Mouse (Mus musculus) spleen, postnatal 0 days (tissue): ENCODE data around the gene Fam161b. TPM values are rescaled to one million over a fixed set of nuclear protein-coding genes. Genes with fewer than 3 reads are reported as not detected.

ENCODE experiments used
- polyA plus RNA-seq: library from polyadenylated mRNA; unstranded; fragments of >200 nt; fragmentation: Nextera tagmentation; extraction: Ambion mirVana; gene quantifications from 2 replicates; pipeline ENCODE4 v1.2.1, GENCODE M21; 2015

Fam161b gene
- polyA plus RNA-seq = 0.97 and 1.4 TPM in 2 replicates

GRCm38 (mm10) chr12:84361555-84362489 is at the start of gene Fam161b, which contains the start of gene Coq6:
Gene Fam161b (minus strand): TSS chr12:84361833.
Gene Coq6 (plus strand): TSS chr12:84361657.

DNA sequence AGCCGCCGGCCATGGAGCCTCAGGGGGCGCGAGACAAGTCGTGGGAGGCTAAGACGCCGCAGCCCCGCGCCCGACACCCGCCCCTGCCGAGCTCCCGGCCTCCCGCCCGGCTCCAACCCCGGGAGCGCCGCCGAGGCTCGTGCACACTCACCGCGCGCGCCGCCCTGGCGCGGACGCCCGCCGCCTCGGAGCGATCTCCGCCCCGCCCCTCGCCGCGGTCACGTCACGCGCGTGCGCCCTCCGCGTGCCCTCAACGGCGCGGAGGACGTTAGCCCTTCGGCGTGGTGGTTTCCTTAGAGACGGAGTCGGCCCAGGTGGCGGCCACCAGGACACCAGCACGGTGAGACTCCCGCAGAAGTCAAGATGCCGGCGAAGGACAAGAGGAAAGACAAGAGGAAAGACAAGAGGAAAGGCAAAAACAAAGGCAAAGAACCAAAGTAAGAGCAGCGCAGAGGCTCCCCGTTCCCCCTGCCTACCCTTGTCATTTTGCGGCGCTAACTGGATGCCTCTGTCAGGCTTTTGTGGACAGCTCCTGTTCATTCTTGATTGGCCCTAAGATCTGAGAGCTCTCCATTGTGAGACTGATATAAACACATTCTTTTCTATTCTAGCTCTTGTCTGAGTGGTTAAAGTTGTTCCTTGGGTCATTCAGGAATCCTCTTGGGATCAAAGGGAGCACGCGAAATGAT is 47.3 kb upstream of the Fam161b start, which contains the start of the genes Entpd5 and Bbof1:
TSS of gene Entpd5 (minus strand) at position 211 of the 689 bp plus-strand sequence.
TSS of gene Bbof1 (plus strand) at position 253 of the 689 bp plus-strand sequence.

GRCm38 (mm10) chr12:84316721-84317621 is 44.7 kb downstream of the Fam161b start, which contains the start of gene Zfp410:
Gene Zfp410 (plus strand): TSS chr12:84316852.

Other genes with a start within 250 kb of the Fam161b start
- 0.63 and 1.0 TPM in 2 replicates for gene Dnal1, start 247.5 kb downstream of the Fam161b start, polyA plus RNA-seq
- gene Pnma1, start 213.3 kb downstream of the Fam161b start, polyA plus RNA-seq = 0.41 and 0.43 TPM in 2 replicates
- gene Elmsan1, start 143.0 kb downstream of the Fam161b start, polyA plus RNA-seq = 6.1 and 6.8 TPM in 2 replicates
- 24.6 and 25.1 TPM in 2 replicates for gene Ptgr2, start 76.6 kb downstream of the Fam161b start, polyA plus RNA-seq
- gene Zfp410, start 45.0 kb downstream of the Fam161b start, polyA plus RNA-seq = 45.0 and 48.5 TPM in 2 replicates
- 20.7 and 21.5 TPM in 2 replicates for gene Coq6, start 176 bp downstream of the Fam161b start, polyA plus RNA-seq
- gene Entpd5, start 47.2 kb upstream of the Fam161b start, polyA plus RNA-seq = 6.5 and 7.0 TPM in 2 replicates
- gene Bbof1, start 47.2 kb upstream of the Fam161b start, polyA plus RNA-seq = 0.53 and 0.63 TPM in 2 replicates
- gene Rnf113a2, start 55.4 kb upstream of the Fam161b start, polyA plus RNA-seq = 23.2 and 26.2 TPM in 2 replicates
- 8.4 and 11.7 TPM in 2 replicates for gene Aldh6a1, start 89.2 kb upstream of the Fam161b start, polyA plus RNA-seq
- 12.8 and 14.9 TPM in 2 replicates for gene Lin52, start 89.6 kb upstream of the Fam161b start, polyA plus RNA-seq
- gene Vsx2, start 207.9 kb upstream of the Fam161b start, polyA plus RNA-seq = not detected in 2 replicates